Mouse (Mus musculus): ENCODE data around the gene Igfbp4.

The Igfbp4 gene

GRCm38 (mm10) chr11:99042834-99043431 lies 1.9 kb downstream of the Igfbp4 start:
- no peak for DNase-seq

- DNase-seq, result no peak
Observed at GRCm38 (mm10) chr11:99043632-99044031, 2.6 kb downstream of the Igfbp4 start.

GRCm38 (mm10) chr11:99044306-99044705 lies 3.3 kb downstream of the Igfbp4 start:
- no peak for DNase-seq

- DNase-seq, result no peak
Observed at GRCm38 (mm10) chr11:99045159-99045889, 4.3 kb downstream of the Igfbp4 start.

GRCm38 (mm10) chr11:99047120-99047519 lies 6.1 kb downstream of the Igfbp4 start:
- DNase-seq, result no peak

- DNase-seq, result no peak
Observed at GRCm38 (mm10) chr11:99047643-99048042, 6.6 kb downstream of the Igfbp4 start.

- DNase-seq, result no peak
Observed at GRCm38 (mm10) chr11:99055143-99055542, 14.1 kb downstream of the Igfbp4 start.

GRCm38 (mm10) chr11:99055571-99056452 lies 14.8 kb downstream of the Igfbp4 start:
- no peak for DNase-seq

- DNase-seq, result no peak
Observed at GRCm38 (mm10) chr11:99060435-99060834, 19.4 kb downstream of the Igfbp4 start.

GRCm38 (mm10) chr11:99062661-99063060 lies 21.6 kb downstream of the Igfbp4 start:
- no peak for DNase-seq

- DNase-seq, result no peak
Observed at GRCm38 (mm10) chr11:99063406-99064131, 22.5 kb downstream of the Igfbp4 start.

- DNase-seq, result no peak
Observed at GRCm38 (mm10) chr11:99065353-99065752, 24.3 kb downstream of the Igfbp4 start.

GRCm38 (mm10) chr11:99065979-99066378 lies 24.9 kb downstream of the Igfbp4 start:
- DNase-seq, result peak; percentile 14 to 44

- DNase-seq, result no peak
Observed at GRCm38 (mm10) chr11:99067591-99067990, 26.5 kb downstream of the Igfbp4 start.

GRCm38 (mm10) chr11:99068455-99068854 lies 27.4 kb downstream of the Igfbp4 start:
- DNase-seq, result no peak

GRCm38 (mm10) chr11:99071866-99072265 lies 30.8 kb downstream of the Igfbp4 start:
- DNase-seq, result no peak

- no peak for DNase-seq
Observed at GRCm38 (mm10) chr11:99073781-99074180, 32.7 kb downstream of the Igfbp4 start.

- DNase-seq, result no peak
Observed at GRCm38 (mm10) chr11:99076744-99077319, 35.8 kb downstream of the Igfbp4 start.

GRCm38 (mm10) chr11:99077869-99078268 lies 36.8 kb downstream of the Igfbp4 start:
- no peak for DNase-seq

- no peak for DNase-seq
Observed at GRCm38 (mm10) chr11:99080902-99081543, 40.0 kb downstream of the Igfbp4 start.

GRCm38 (mm10) chr11:99081566-99081965 lies 40.5 kb downstream of the Igfbp4 start:
- DNase-seq, result no peak

- DNase-seq, result no peak
Observed at GRCm38 (mm10) chr11:99082098-99082497, 41.1 kb downstream of the Igfbp4 start.
